Mouse (Mus musculus): Measurements from ENCODE around the gene Satb2. TPM values are rescaled to one million over a fixed set of nuclear protein-coding genes. Genes with fewer than 3 reads are reported as not detected.
A peak's percentile ranks its signal among the peaks of the same experiment; 100 is the strongest.

The Satb2 gene
- polyA plus RNA-seq, 1 experiment from 2014 or later = 16.0 TPM

DNA sequence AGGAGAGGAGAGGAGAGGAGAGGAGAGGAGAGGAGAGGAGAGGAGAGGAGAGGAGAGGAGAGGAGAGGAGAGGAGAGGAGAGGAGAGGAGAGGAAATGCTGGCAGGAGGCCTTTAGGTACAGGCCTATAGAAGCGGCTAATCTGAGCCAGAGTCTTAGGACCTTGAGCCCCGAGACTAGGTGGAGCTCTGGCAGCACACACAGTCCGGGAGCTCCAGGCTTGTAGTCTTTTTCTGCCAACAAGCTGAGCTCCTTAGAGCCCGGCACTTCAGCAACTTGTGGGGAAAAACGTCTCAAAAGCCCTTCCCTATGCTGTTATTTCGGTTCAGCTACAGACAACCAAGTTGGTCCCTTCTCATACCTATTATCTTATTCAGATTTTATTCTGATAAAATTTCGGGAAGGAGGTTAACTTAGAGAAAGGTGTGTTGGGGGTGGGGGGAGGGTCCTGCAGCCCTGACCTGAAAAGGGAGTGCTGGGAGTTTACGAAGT, 4.7 kb upstream of the Satb2 start:
- DNase-seq (ENCODE audit: low spot score) (peak; percentile 63), ATAC-seq (ENCODE audit: low read depth) (no peak)
- Histone ChIP-seq H3K9me3 (ENCODE audit: control insufficient read depth, low read length) (no peaks in the 10 kb centered on the region), H3K4me2 (ENCODE audit: low read depth, low read length) (no peak overlapping the region), H3K9ac (ENCODE audit: low read depth, low read length) (no peak overlapping the region), H3K4me1 (ENCODE audit: control insufficient read depth, insufficient read depth, low read length) (peaks cover 8% of the 10 kb centered on the region; the same call in 1 of the 2 replicates), H3K36me3 (ENCODE audit: control insufficient read depth, insufficient read depth, low read length) (no peaks in the 10 kb centered on the region), H3K27ac (replicated peaks; ENCODE audit: low read depth, low read length) (no peak overlapping the region), H3K4me3 (ENCODE audit: low read depth, low read length) (no peak overlapping the region), H3K27me3 (replicated peaks; ENCODE audit: control insufficient read depth, insufficient read depth, low read length) (peaks cover 78% of the 10 kb centered on the region)
- WGBS = 8% methylated on average over 8 of the region's 8 CpGs

- WGBS = 9% methylated on average over 8 of the region's 8 CpGs
- no peak overlapping the region for H3K4me3 ChIP-seq (ENCODE audit: low read depth, low read length)
- H3K9ac ChIP-seq (ENCODE audit: low read depth, low read length) = no peak overlapping the region
- H3K4me2 ChIP-seq (ENCODE audit: low read depth, low read length) = no peak overlapping the region
- H3K27me3 ChIP-seq (replicated peaks; ENCODE audit: control insufficient read depth, insufficient read depth, low read length) = peaks cover 84% of the 10 kb centered on the region
- ATAC-seq (ENCODE audit: low read depth) (no peak), DNase-seq (ENCODE audit: low spot score) (no peak)
- H3K9me3 ChIP-seq (ENCODE audit: control insufficient read depth, low read length) = no peaks in the 10 kb centered on the region
- H3K27ac ChIP-seq (replicated peaks; ENCODE audit: low read depth, low read length) = no peak overlapping the region
- no peaks in the 10 kb centered on the region for H3K36me3 ChIP-seq (ENCODE audit: control insufficient read depth, insufficient read depth, low read length)
- peaks cover 8% of the 10 kb centered on the region; the same call in 1 of the 2 replicates for H3K4me1 ChIP-seq (ENCODE audit: control insufficient read depth, insufficient read depth, low read length)
These were observed 4.2 kb upstream of the Satb2 start for GRCm38 (mm10) chr1:56982631-56983030.

DNA sequence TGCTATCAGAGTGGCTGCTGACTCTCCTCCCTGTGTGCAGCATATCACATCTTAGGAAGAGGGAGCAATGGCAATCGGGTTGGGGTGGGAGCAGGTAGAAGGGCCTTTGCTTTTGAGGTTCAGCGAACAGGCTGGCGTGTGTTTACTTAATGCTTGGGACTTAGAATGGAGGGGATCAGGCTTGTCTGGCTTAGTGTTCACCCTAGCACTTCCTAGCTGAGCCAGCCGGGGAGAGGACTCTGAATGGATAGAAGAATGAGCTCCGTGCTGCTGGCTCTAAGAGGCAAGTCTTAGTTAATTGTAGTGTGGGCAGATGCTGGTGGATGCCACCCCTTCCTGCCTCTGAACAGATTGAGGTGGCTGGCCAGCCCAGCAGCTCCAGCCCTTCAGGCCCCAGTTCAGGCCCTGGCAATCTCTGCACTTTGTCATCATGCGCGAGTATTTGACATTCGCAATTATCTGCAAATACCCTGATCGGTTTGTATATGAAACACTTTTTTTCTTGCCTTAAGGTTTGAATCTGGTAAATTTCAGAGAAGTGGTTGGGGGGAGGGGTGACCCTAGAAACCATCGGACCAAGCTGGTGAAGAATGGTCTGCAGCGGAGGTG, 3.6 kb upstream of the Satb2 start:
- Histone ChIP-seq H3K4me2 (ENCODE audit: low read depth, low read length) (no peak overlapping the region), H3K4me3 (ENCODE audit: low read depth, low read length) (no peak overlapping the region), H3K4me1 (ENCODE audit: control insufficient read depth, insufficient read depth, low read length) (peaks cover 12% of the 10 kb centered on the region; the same call in 1 of the 2 replicates), H3K9me3 (ENCODE audit: control insufficient read depth, low read length) (no peaks in the 10 kb centered on the region), H3K27me3 (replicated peaks; ENCODE audit: control insufficient read depth, insufficient read depth, low read length) (peaks cover 87% of the 10 kb centered on the region), H3K36me3 (ENCODE audit: control insufficient read depth, insufficient read depth, low read length) (no peaks in the 10 kb centered on the region), H3K27ac (replicated peaks; ENCODE audit: low read depth, low read length) (no peak overlapping the region; the same call in 1 of the 2 replicates), H3K9ac (ENCODE audit: low read depth, low read length) (no peak overlapping the region)
- DNase-seq (ENCODE audit: low spot score) (no peak), ATAC-seq (ENCODE audit: low read depth) (no peak)
- 9% methylated on average over 11 of the region's 11 CpGs for WGBS

GRCm38 (mm10) chr1:56981508-56981907, 3.1 kb upstream of the Satb2 start:
- Histone ChIP-seq H3K4me1 (ENCODE audit: control insufficient read depth, insufficient read depth, low read length) (peaks cover 12% of the 10 kb centered on the region; the same call in 1 of the 2 replicates), H3K4me2 (ENCODE audit: low read depth, low read length) (peak overlapping the region; percentile 55; the same call in 1 of the 2 replicates), H3K27me3 (replicated peaks; ENCODE audit: control insufficient read depth, insufficient read depth, low read length) (peaks cover 87% of the 10 kb centered on the region), H3K9me3 (ENCODE audit: control insufficient read depth, low read length) (no peaks in the 10 kb centered on the region), H3K36me3 (ENCODE audit: control insufficient read depth, insufficient read depth, low read length) (no peaks in the 10 kb centered on the region), H3K9ac (ENCODE audit: low read depth, low read length) (0 out of 2 replicates have a peak overlapping the region, but pooled peaks have one; percentile 63), H3K4me3 (ENCODE audit: low read depth, low read length) (0 out of 2 replicates have a peak overlapping the region, but pooled peaks have one; percentile 34), H3K27ac (replicated peaks; ENCODE audit: low read depth, low read length) (peak overlapping the region; percentile 56; the same call in 1 of the 2 replicates)
- DNase-seq (ENCODE audit: low spot score) (no peak), ATAC-seq (ENCODE audit: low read depth) (no peak)
- WGBS = 0% methylated on average over 1 of the region's 1 CpGs

- H3K36me3 ChIP-seq (ENCODE audit: control insufficient read depth, insufficient read depth, low read length) = no peaks in the 10 kb centered on the region
- no peaks in the 10 kb centered on the region for H3K9me3 ChIP-seq (ENCODE audit: control insufficient read depth, low read length)
- DNase-seq (ENCODE audit: low spot score) = peak; percentile 54
- 1% methylated on average over 27 of the region's 27 CpGs for WGBS
- H3K9ac ChIP-seq (ENCODE audit: low read depth, low read length) = peak overlapping the region; percentile 63
- peaks cover 12% of the 10 kb centered on the region; the same call in 1 of the 2 replicates for H3K4me1 ChIP-seq (ENCODE audit: control insufficient read depth, insufficient read depth, low read length)
- peak overlapping the region; percentile 55 for H3K4me2 ChIP-seq (ENCODE audit: low read depth, low read length)
- H3K4me3 ChIP-seq (ENCODE audit: low read depth, low read length) = peak overlapping the region; percentile 34
- ATAC-seq (ENCODE audit: low read depth) = no peak
- H3K27ac ChIP-seq (replicated peaks; ENCODE audit: low read depth, low read length) = peak overlapping the region; percentile 56
- H3K27me3 ChIP-seq (replicated peaks; ENCODE audit: control insufficient read depth, insufficient read depth, low read length) = peaks cover 89% of the 10 kb centered on the region
These were observed 2.3 kb upstream of the Satb2 start for GRCm38 (mm10) chr1:56980631-56981275.

- no peak for DNase-seq (ENCODE audit: low spot score)
- H3K36me3 ChIP-seq (ENCODE audit: control insufficient read depth, insufficient read depth, low read length) = no peaks in the 10 kb centered on the region
- no peaks in the 10 kb centered on the region for H3K9me3 ChIP-seq (ENCODE audit: control insufficient read depth, low read length)
- 8% methylated on average over 7 of the region's 7 CpGs for WGBS
- ATAC-seq (ENCODE audit: low read depth) = no peak
- H3K27me3 ChIP-seq (replicated peaks; ENCODE audit: control insufficient read depth, insufficient read depth, low read length) = peaks cover 86% of the 10 kb centered on the region
- peak overlapping the region; percentile 55 for H3K27ac ChIP-seq (replicated peaks; ENCODE audit: low read depth, low read length)
- peak overlapping the region; percentile 63 for H3K9ac ChIP-seq (ENCODE audit: low read depth, low read length)
- peak overlapping the region; percentile 34 for H3K4me3 ChIP-seq (ENCODE audit: low read depth, low read length)
- H3K4me2 ChIP-seq (ENCODE audit: low read depth, low read length) = peak overlapping the region; percentile 55
- peaks cover 12% of the 10 kb centered on the region; the same call in 1 of the 2 replicates for H3K4me1 ChIP-seq (ENCODE audit: control insufficient read depth, insufficient read depth, low read length)
These were observed 1.3 kb upstream of the Satb2 start for GRCm38 (mm10) chr1:56979531-56980395.

GRCm38 (mm10) chr1:56977201-56978100, 999 bp downstream of the Satb2 start:
- Histone ChIP-seq H3K27ac (replicated peaks; ENCODE audit: low read depth, low read length) (peak overlapping the region; percentile 79), H3K27me3 (replicated peaks; ENCODE audit: control insufficient read depth, insufficient read depth, low read length) (peaks cover 64% of the 10 kb centered on the region), H3K4me3 (ENCODE audit: low read depth, low read length) (peak overlapping the region; percentile 42), H3K36me3 (ENCODE audit: control insufficient read depth, insufficient read depth, low read length) (no peaks in the 10 kb centered on the region), H3K4me1 (ENCODE audit: control insufficient read depth, insufficient read depth, low read length) (0 out of 2 replicates have a peak, but pooled peaks cover 7% of the 10 kb centered on the region), H3K4me2 (ENCODE audit: low read depth, low read length) (peak overlapping the region; percentile 64), H3K9me3 (ENCODE audit: control insufficient read depth, low read length) (no peaks in the 10 kb centered on the region), H3K9ac (ENCODE audit: low read depth, low read length) (peak overlapping the region; percentile 66)
- DNase-seq (ENCODE audit: low spot score) = peak; percentile 77
- under 1% methylated on average over 45 of the region's 45 CpGs for WGBS
- peak; percentile 41; the same call in 1 of the 2 replicates for ATAC-seq (ENCODE audit: low read depth)

All from embryonic facial prominence, embryonic 14.5 days (tissue).